Mouse (Mus musculus) right cerebral cortex, postnatal 14 days (tissue): ENCODE data around the gene Twf2.

Experiments
- DNase-seq: peaks from one replicate; pipeline ENCODE4 v3.0.0; 2022

Gene Twf2

GRCm38 (mm10) chr9:106242813-106243488 is 40.0 kb downstream of the Twf2 start:
- no peak for DNase-seq

- DNase-seq = no peak
These were observed 46.6 kb downstream of the Twf2 start for GRCm38 (mm10) chr9:106249550-106249949.

GRCm38 (mm10) chr9:106250245-106250644 is 47.3 kb downstream of the Twf2 start:
- DNase-seq = no peak

- no peak for DNase-seq
These were observed 48.2 kb downstream of the Twf2 start for GRCm38 (mm10) chr9:106251066-106251465.

- DNase-seq = no peak
These were observed 51.1 kb downstream of the Twf2 start for GRCm38 (mm10) chr9:106254001-106254400.

- DNase-seq = no peak
These were observed 55.5 kb downstream of the Twf2 start for GRCm38 (mm10) chr9:106258412-106258811.

GRCm38 (mm10) chr9:106258990-106259389 is 56.1 kb downstream of the Twf2 start:
- no peak for DNase-seq

- DNase-seq = no peak
These were observed 58.1 kb downstream of the Twf2 start for GRCm38 (mm10) chr9:106261058-106261457.

GRCm38 (mm10) chr9:106261491-106261890 is 58.6 kb downstream of the Twf2 start:
- no peak for DNase-seq

GRCm38 (mm10) chr9:106262075-106262474 is 59.2 kb downstream of the Twf2 start:
- DNase-seq = no peak

- no peak for DNase-seq
These were observed 60.5 kb downstream of the Twf2 start for GRCm38 (mm10) chr9:106263381-106263924.
